Mouse (Mus musculus) liver, postnatal 0 days (tissue): ENCODE data around the gene Nfib. TPM values are rescaled to one million over a fixed set of nuclear protein-coding genes. Genes with fewer than 3 reads are reported as not detected.

Experiments
- ATAC-seq: fragments of 200-750 bp; cut with Nextera tagmentation; 2 replicates; pipeline ENCODE4 v1.8.0; 2017; ENCODE audit warnings: mild to moderate bottlenecking, moderate library complexity
- DNase-seq: peaks from one replicate; pipeline ENCODE4 v3.0.0-alpha.2; 2016
- H3K27ac ChIP-seq: fragments of 300-500 bp; sonication (generic); 2 replicates; pipeline ENCODE4 v1.5.1; 2014; ENCODE audit warnings: antibody characterized with exemption, moderate library complexity, mild to moderate bottlenecking, low read depth
- H3K27me3 ChIP-seq: fragments of 300-500 bp; sonication (generic); 2 replicates; pipeline ENCODE4 v1.6.1; 2014; ENCODE audit warnings: low read length, control low read depth, mixed read lengths; ENCODE audit not compliant: insufficient read depth
- H3K36me3 ChIP-seq: fragments of 300-500 bp; sonication (generic); replicated peaks from 2 replicates; pipeline ENCODE4 v1.6.1; 2014; ENCODE audit warnings: mild to moderate bottlenecking, control low read depth, low read length, moderate library complexity, mixed read lengths; ENCODE audit not compliant: insufficient read depth
- H3K4me1 ChIP-seq: fragments of 300-500 bp; sonication (generic); 2 replicates; pipeline ENCODE4 v1.6.1; 2014; ENCODE audit warnings: antibody characterized with exemption, mild to moderate bottlenecking, control low read depth; ENCODE audit not compliant: insufficient read depth
- H3K4me2 ChIP-seq: fragments of 300-500 bp; sonication (generic); 2 replicates; pipeline ENCODE4 v1.6.1; 2014; ENCODE audit warnings: low read depth, mild to moderate bottlenecking, low read length, moderate library complexity, mixed read lengths
- H3K4me3 ChIP-seq: fragments of 300-500 bp; sonication (generic); 2 replicates; pipeline ENCODE4 v1.5.1; 2014; ENCODE audit warnings: low read depth, low read length
- H3K9ac ChIP-seq: fragments of 300-500 bp; sonication (generic); replicated peaks from 2 replicates; pipeline ENCODE4 v1.6.1; 2014; ENCODE audit warnings: mild to moderate bottlenecking, moderate library complexity
- H3K9me3 ChIP-seq: fragments of 300-500 bp; sonication (generic); 2 replicates; pipeline ENCODE4 v1.6.1; 2016; ENCODE audit warnings: mild to moderate bottlenecking, control low read depth, low read length, mixed read lengths
- CTCF ChIP-seq: sonication (generic); IDR thresholded peaks from 2 replicates; pipeline ENCODE4 v1.5.1; 2016; ENCODE audit warnings: antibody characterized with exemption, low read depth
- EP300 ChIP-seq: IDR thresholded peaks from 2 replicates; pipeline ENCODE4 v1.6.1; 2016; ENCODE audit warnings: antibody characterized with exemption, low read depth, mild to moderate bottlenecking
- whole genome bisulfite sequencing: fragments of 180-500 bp; shearing (Covaris S2); extraction: QIAGEN DNeasy Blood & Tissue Kit; methylation state at CpG from one replicate; pipeline ENCODE4 v1.1.7; 2014; ENCODE audit not compliant: insufficient replicate concordance; 5-methylcytosine and 5-hydroxymethylcytosine counted together
- polyA plus RNA-seq: library from polyadenylated mRNA; unstranded; fragments of >200 nt; fragmentation: Nextera tagmentation; extraction: Ambion mirVana; gene quantifications from 2 replicates; pipeline ENCODE4 v1.2.1, GENCODE M21; 2015

Gene Nfib
- polyA plus RNA-seq, 1 experiment from 2014 or later = 8.3 TPM

DNA sequence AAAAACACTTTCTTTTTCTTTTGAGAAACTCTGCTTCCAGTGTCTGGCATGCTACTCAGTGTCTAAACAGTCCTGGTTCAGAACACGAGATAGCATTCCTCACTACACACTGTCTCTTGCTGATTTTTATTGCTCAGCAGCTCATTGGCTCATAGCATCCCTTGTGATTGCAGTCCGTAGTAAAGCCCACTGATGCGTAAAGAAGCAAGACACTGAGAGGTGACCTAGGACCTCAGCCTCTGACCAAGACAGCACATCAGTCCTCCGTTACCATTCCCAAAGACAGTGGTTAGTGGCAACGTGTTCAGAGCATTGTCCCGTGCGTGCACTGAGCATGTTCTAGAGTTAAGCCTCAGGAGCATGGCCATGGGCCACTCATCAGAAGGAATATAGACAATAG, 44.3 kb downstream of the Nfib start:
- no peaks in the 10 kb centered on the region for H3K4me1 ChIP-seq
- TF ChIP-seq CTCF = no peak
- no peak for TF ChIP-seq EP300
- ATAC-seq (no peak), DNase-seq (no peak)
- H3K4me3 ChIP-seq = no peak overlapping the region
- WGBS = 75% methylated on average over 7 of the region's 7 CpGs
- no peak overlapping the region for H3K9ac ChIP-seq
- H3K27ac ChIP-seq = no peak overlapping the region
- H3K9me3 ChIP-seq = no peaks in the 10 kb centered on the region
- no peaks in the 10 kb centered on the region for H3K27me3 ChIP-seq
- H3K4me2 ChIP-seq = no peak overlapping the region
- H3K36me3 ChIP-seq = no peaks in the 10 kb centered on the region

DNA sequence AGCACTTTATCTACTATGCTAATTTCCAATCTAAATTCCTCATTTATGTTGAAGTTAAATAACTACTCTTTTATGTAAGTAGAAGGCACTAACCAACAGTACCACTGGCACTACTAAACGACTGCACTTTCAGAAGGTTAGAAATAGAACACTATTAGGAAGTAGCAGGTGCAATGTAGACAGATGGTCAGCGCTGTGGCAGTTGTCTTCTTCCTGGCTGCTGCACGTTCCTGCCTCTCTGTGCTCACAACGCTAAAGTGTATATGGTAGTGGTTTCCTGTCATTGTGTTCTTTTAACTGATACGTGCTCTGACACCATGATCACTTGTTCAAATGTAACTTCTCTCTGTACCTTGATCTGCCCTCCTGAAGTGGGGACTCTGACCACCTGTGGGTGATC, 59.9 kb downstream of the Nfib start:
- WGBS = 27% methylated on average over 5 of the region's 5 CpGs
- Histone ChIP-seq H3K27me3 (no peaks in the 10 kb centered on the region), H3K9ac (no peak overlapping the region), H3K36me3 (no peaks in the 10 kb centered on the region), H3K4me3 (no peak overlapping the region), H3K4me2 (no peak overlapping the region), H3K9me3 (no peaks in the 10 kb centered on the region), H3K4me1 (no peaks in the 10 kb centered on the region), H3K27ac (no peak overlapping the region)
- TF ChIP-seq CTCF (no peak), EP300 (no peak)
- no peak for ATAC-seq
- DNase-seq = no peak

DNA sequence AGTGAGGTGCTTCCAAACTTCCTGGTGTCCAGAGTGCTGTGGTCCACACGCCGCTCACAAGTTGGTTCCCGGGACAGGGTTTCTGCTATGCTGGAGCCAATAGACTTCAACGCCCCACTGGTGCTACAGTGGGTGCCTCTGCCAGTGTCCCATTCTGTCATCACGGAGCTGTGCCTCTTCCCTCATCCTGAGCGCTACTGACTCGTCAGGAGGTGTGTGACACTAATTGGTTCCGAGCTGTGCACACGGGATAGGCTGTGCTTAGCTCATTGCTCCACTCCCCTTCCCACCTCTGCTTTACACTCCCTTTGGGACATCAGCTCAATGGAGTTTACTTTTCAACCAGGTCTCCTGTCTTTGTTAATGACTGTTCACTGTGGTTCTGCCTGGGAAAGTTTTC, 60.8 kb downstream of the Nfib start:
- Histone ChIP-seq H3K27ac (no peak overlapping the region), H3K27me3 (no peaks in the 10 kb centered on the region), H3K4me3 (no peak overlapping the region), H3K9me3 (no peaks in the 10 kb centered on the region), H3K36me3 (no peaks in the 10 kb centered on the region), H3K9ac (no peak overlapping the region), H3K4me2 (no peak overlapping the region), H3K4me1 (no peaks in the 10 kb centered on the region)
- DNase-seq = no peak
- no peak for ATAC-seq
- TF ChIP-seq CTCF (no peak), EP300 (no peak)
- WGBS = 82% methylated on average over 9 of the region's 9 CpGs

DNA sequence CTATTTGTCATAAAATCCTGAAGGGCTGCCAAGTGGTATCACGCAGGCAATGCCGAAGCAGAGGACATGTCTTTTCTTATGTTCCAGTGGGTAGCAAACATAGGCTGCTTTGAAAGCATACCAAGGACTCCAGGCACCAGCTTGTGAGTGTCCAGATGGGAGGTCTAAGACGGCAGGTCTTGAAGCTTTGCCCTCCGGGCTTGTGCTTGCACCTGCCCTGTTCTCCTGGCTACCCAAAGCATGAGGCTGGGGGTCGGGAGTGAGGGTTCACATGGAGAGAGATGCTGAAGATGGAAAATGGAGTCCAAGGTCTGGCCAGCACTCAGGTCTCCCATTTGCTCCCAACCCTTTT, 61.8 kb downstream of the Nfib start:
- Histone ChIP-seq H3K27me3 (no peaks in the 10 kb centered on the region), H3K36me3 (no peaks in the 10 kb centered on the region), H3K4me3 (no peak overlapping the region), H3K9ac (no peak overlapping the region), H3K27ac (no peak overlapping the region), H3K4me2 (no peak overlapping the region), H3K4me1 (no peaks in the 10 kb centered on the region), H3K9me3 (no peaks in the 10 kb centered on the region)
- 80% methylated on average over 5 of the region's 5 CpGs for WGBS
- TF ChIP-seq EP300 (no peak), CTCF (no peak)
- ATAC-seq = no peak
- no peak for DNase-seq

DNA sequence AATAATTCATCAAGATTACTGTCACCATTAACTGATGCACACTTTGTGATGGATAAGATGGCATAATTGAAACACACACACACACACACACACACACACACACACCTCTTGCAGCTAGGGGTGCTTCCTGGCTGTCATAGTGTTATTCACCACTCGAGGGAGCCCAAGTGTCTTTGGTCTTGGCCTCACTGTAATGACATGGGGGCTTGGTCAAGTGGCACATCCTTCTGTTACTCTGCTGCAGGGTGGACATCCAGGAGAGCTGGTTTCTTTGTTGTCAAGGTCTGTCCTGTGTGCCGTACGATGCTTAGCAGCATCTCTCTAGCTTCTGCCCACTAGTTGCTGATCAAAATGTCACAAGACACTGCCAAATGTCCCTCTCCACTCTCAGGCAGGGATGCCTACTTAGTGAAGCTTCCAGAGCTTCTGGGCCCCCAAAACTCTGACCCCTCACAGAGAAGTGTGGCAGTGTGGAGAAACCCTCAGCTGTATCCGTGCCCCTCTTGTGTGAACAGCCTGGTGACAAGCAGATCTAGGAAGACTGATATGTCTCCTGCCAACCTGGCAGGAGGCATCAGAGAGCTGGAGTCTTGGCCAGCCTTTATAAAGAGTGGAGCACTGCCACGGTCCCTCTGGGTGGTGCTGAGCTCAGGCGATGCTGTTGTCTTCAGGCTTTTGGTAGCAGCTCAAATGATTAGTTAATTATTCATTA, 62.4 kb downstream of the Nfib start:
- no peaks in the 10 kb centered on the region for H3K27me3 ChIP-seq
- no peak overlapping the region for H3K4me2 ChIP-seq
- no peak overlapping the region for H3K4me3 ChIP-seq
- DNase-seq (peak; percentile 26), ATAC-seq (no peak)
- TF ChIP-seq EP300 = no peak
- peak; percentile 70 for TF ChIP-seq CTCF
- H3K27ac ChIP-seq = no peak overlapping the region
- no peaks in the 10 kb centered on the region for H3K9me3 ChIP-seq
- 54% methylated on average over 6 of the region's 6 CpGs for WGBS
- H3K9ac ChIP-seq = no peak overlapping the region
- H3K36me3 ChIP-seq = no peaks in the 10 kb centered on the region
- H3K4me1 ChIP-seq = no peaks in the 10 kb centered on the region

DNA sequence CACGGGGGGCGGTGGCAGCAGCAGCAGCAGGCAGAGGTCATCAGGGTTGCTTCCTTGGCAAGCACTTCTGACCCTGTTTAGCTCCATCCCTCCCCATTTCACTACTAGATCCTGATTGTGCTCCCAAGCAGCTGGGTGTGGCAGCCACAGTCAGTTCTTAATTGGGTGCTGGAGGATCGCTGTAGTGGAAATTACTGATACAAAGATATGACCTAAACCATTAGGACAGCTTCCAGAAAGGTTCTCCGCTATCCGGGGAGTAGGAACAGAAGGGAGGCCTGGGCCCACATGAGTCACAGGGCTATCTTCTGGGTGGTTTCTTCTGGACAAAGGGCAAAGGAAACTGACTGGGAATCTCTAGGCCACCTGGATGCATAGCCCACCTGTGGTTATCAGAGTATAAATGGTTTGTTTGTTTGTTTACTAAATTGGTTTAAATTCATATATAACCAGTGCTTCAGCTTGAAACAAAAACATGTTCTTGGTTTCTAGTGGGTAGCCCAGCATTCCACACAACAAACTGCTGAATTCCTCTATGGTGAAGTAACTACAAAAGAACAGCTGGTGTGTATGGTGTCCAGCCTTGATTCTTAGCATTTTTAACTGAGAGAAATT, 64.4 kb downstream of the Nfib start:
- H3K36me3 ChIP-seq = no peaks in the 10 kb centered on the region
- DNase-seq (no peak), ATAC-seq (no peak)
- H3K27ac ChIP-seq = no peak overlapping the region
- H3K9me3 ChIP-seq = no peaks in the 10 kb centered on the region
- no peaks in the 10 kb centered on the region for H3K27me3 ChIP-seq
- TF ChIP-seq EP300 = no peak
- no peak for TF ChIP-seq CTCF
- 81% methylated on average over 5 of the region's 5 CpGs for WGBS
- no peak overlapping the region for H3K4me3 ChIP-seq
- H3K9ac ChIP-seq = no peak overlapping the region
- no peak overlapping the region for H3K4me2 ChIP-seq
- no peaks in the 10 kb centered on the region for H3K4me1 ChIP-seq
